Comparison of ENCODE assay signal across 25 mouse cellular contexts in genomic region chr5:37427210-37427609, GRCm38 (mm10).
"Had no signal": no experiment of that assay in that cellular context is flagged by ENCODE, and none has a peak within 500 bp of the region (broad histone marks: within the 10 kb centered on the region; RNA-seq: fewer than 3 reads in every experiment).

No protein-coding gene starts in this region.

- H3K9ac ChIP-seq: forebrain, postnatal 0 days; heart, embryonic 13.5 days; heart, embryonic 15.5 days; hindbrain, embryonic 15.5 days; kidney, embryonic 15.5 days; limb, embryonic 12.5 days had no signal

- H3K4me2 ChIP-seq: heart, embryonic 11.5 days; heart, embryonic 13.5 days; heart, embryonic 15.5 days; hindbrain, embryonic 15.5 days; kidney, embryonic 15.5 days; limb, embryonic 12.5 days; liver, embryonic 11.5 days had no signal

- H3K4me1 ChIP-seq: heart, embryonic 13.5 days; heart, embryonic 15.5 days; hindbrain, embryonic 15.5 days; kidney, embryonic 15.5 days; limb, embryonic 10.5 days; limb, embryonic 12.5 days had no signal

- H3K27ac ChIP-seq: heart, adult 2 months; heart, embryonic 13.5 days; heart, embryonic 15.5 days; hindbrain, embryonic 15.5 days; kidney, embryonic 15.5 days; kidney, postnatal 0 days; left cerebral cortex, adult 2 months; limb, embryonic 10.5 days; limb, embryonic 12.5 days had no signal

- H3K4me3 ChIP-seq: heart, adult 2 months; heart, embryonic 13.5 days; heart, embryonic 15.5 days; hindbrain, embryonic 15.5 days; kidney, embryonic 15.5 days; left cerebral cortex, adult 2 months; limb, embryonic 10.5 days; limb, embryonic 12.5 days had no signal

- H3K36me3 ChIP-seq: heart, embryonic 15.5 days; hindbrain, embryonic 15.5 days had no signal

- ATAC-seq: forebrain, postnatal 0 days; intestine, embryonic 16.5 days had no signal

- DNase-seq: forebrain, postnatal 0 days; gastrocnemius, postnatal 14 days; gastrocnemius, postnatal 36 days; heart, adult 11 months; heart, adult 2 months; heart, postnatal 14 days; heart, postnatal 36 days; kidney, adult 11 months; kidney, adult 2 months; kidney, adult 9 months; kidney, postnatal 14 days; kidney, postnatal 36 days; layer of hippocampus, adult 9-11 months; liver had no signal

- H3K27me3 ChIP-seq: heart, embryonic 13.5 days; heart, embryonic 15.5 days; hindbrain, embryonic 15.5 days; kidney, embryonic 15.5 days had no signal

- H3K9me3 ChIP-seq: heart, embryonic 13.5 days; heart, embryonic 15.5 days; hindbrain, embryonic 15.5 days; kidney, embryonic 15.5 days; limb, embryonic 10.5 days; limb, embryonic 12.5 days had no signal
